Comparison of ENCODE assay signal across 30 mouse cellular contexts in genomic region chr3:48194300-48194699, GRCm38 (mm10).
DNase-seq lines count a peak whose midpoint lies in the region; ATAC-seq and TF ChIP-seq lines count a peak whose summit lies in the region.
"Had no signal": no experiment of that assay in that cellular context is flagged by ENCODE, and none has a peak within 500 bp of the region (broad histone marks: within the 10 kb centered on the region; RNA-seq: fewer than 3 reads in every experiment).

No protein-coding gene starts in this region.

- H3K9ac ChIP-seq in hindbrain, embryonic 12.5 days, result no peak overlapping the region
- no peak overlapping the region for H3K9ac ChIP-seq in midbrain, embryonic 12.5 days (replicated peaks)
- no peak overlapping the region for H3K9ac ChIP-seq in midbrain, embryonic 11.5 days (ENCODE audit: low read length)
- no peak overlapping the region for H3K9ac ChIP-seq in midbrain, postnatal 0 days (replicated peaks; ENCODE audit: low read length, poor library complexity, severe bottlenecking)
- H3K9ac ChIP-seq: embryonic facial prominence, embryonic 12.5 days; embryonic facial prominence, embryonic 15.5 days; heart, embryonic 13.5 days; hindbrain, embryonic 15.5 days had no signal

- H3K27me3 ChIP-seq in hindbrain, embryonic 12.5 days, result no peaks in the 10 kb centered on the region
- no peaks in the 10 kb centered on the region for H3K27me3 ChIP-seq in hindbrain, embryonic 10.5 days (ENCODE audit: insufficient read depth, poor library complexity, severe bottlenecking)
- H3K27me3 ChIP-seq in midbrain, embryonic 12.5 days, result no peaks in the 10 kb centered on the region
- no peaks in the 10 kb centered on the region for H3K27me3 ChIP-seq in midbrain, embryonic 11.5 days (ENCODE audit: control insufficient read depth, insufficient read depth, low read length)
- no peaks in the 10 kb centered on the region for H3K27me3 ChIP-seq in midbrain, postnatal 0 days (ENCODE audit: insufficient read depth, low read length)
- H3K27me3 ChIP-seq: CH12.LX; embryonic facial prominence, embryonic 12.5 days; embryonic facial prominence, embryonic 15.5 days; heart, embryonic 13.5 days; hindbrain, embryonic 15.5 days; Patski had no signal

- 66% methylated on average over 3 of the region's 3 CpGs for WGBS in hindbrain, embryonic 12.5 days
- 76% methylated on average over 3 of the region's 3 CpGs for WGBS in hindbrain, embryonic 10.5 days
- 77% methylated on average over 3 of the region's 3 CpGs for WGBS in midbrain, embryonic 12.5 days
- WGBS in midbrain, embryonic 11.5 days, result 81% methylated on average over 3 of the region's 3 CpGs
- 55% methylated on average over 3 of the region's 3 CpGs for WGBS in midbrain, postnatal 0 days

- peak; percentile 35; the same call in 1 of the 2 replicates for ATAC-seq in hindbrain, embryonic 12.5 days (ENCODE audit: low FRiP score)
- ATAC-seq in midbrain, embryonic 12.5 days (ENCODE audit: low FRiP score, low read depth), result peak; percentile 34; the same call in 1 of the 2 replicates
- no peak for ATAC-seq in midbrain, embryonic 11.5 days (ENCODE audit: low FRiP score)
- 0 out of 2 replicates have a peak, but pooled peaks have one; percentile 20 for ATAC-seq in midbrain, postnatal 0 days (ENCODE audit: low FRiP score)
- no peak for ATAC-seq in monocyte, adult 5-6 weeks (replicated peaks; ENCODE audit: insufficient number of reproducible peaks, low FRiP score, low TSS enrichment, poor library complexity, severe bottlenecking)
- ATAC-seq: forebrain, embryonic 16.5 days; inflammation-experienced regulatory T-cells, adult 6 months; Patski had no signal

- no peak for TF ChIP-seq CTCF in midbrain, postnatal 0 days (IDR thresholded peaks at IDR 0.05)

- H3K4me3 ChIP-seq in hindbrain, embryonic 12.5 days, result no peak overlapping the region
- no peak overlapping the region for H3K4me3 ChIP-seq in hindbrain, embryonic 10.5 days
- H3K4me3 ChIP-seq in midbrain, embryonic 12.5 days, result no peak overlapping the region
- H3K4me3 ChIP-seq in midbrain, embryonic 11.5 days (ENCODE audit: low read depth, low read length), result no peak overlapping the region
- H3K4me3 ChIP-seq in midbrain, postnatal 0 days (ENCODE audit: low read depth, low read length), result no peak overlapping the region
- H3K4me3 ChIP-seq: embryonic facial prominence, embryonic 12.5 days; embryonic facial prominence, embryonic 15.5 days; heart, adult 2 months; heart, embryonic 10.5 days; heart, embryonic 13.5 days; hindbrain, embryonic 15.5 days had no signal

- DNase-seq in hindbrain, embryonic 10.5 days (ENCODE audit: low spot score), result no peak
- DNase-seq in midbrain, embryonic 11.5 days (ENCODE audit: low spot score, missing footprints), result no peak
- peak; percentile 5 for DNase-seq in retina, embryonic 14.5 days (ENCODE audit: low spot score)
- no peak for DNase-seq in retina, postnatal 1 day
- DNase-seq in midbrain, postnatal 0 days (ENCODE audit: low spot score), result peak; percentile 9
- DNase-seq: adrenal gland, postnatal 10 days; adrenal gland, postnatal 36 days; B cell, adult 2 months; cerebellum, adult 11 months; cerebellum, adult 2 months; cerebellum, adult 9-11 months; cerebellum, postnatal 25 days; gastrocnemius, postnatal 10 days; gastrocnemius, postnatal 36 days; heart, adult 2 months; heart, postnatal 14 days; heart, postnatal 4 days had no signal

- no peaks in the 10 kb centered on the region for H3K36me3 ChIP-seq in hindbrain, embryonic 12.5 days
- no peaks in the 10 kb centered on the region for H3K36me3 ChIP-seq in hindbrain, embryonic 10.5 days
- no peaks in the 10 kb centered on the region for H3K36me3 ChIP-seq in midbrain, embryonic 12.5 days
- no peaks in the 10 kb centered on the region for H3K36me3 ChIP-seq in midbrain, embryonic 11.5 days (ENCODE audit: control insufficient read depth, insufficient read depth, low read length)
- no peaks in the 10 kb centered on the region for H3K36me3 ChIP-seq in midbrain, postnatal 0 days (ENCODE audit: insufficient read depth, low read length)
- H3K36me3 ChIP-seq: embryonic facial prominence, embryonic 12.5 days; embryonic facial prominence, embryonic 15.5 days; G1E; heart, embryonic 10.5 days; heart, embryonic 13.5 days; hindbrain, embryonic 15.5 days had no signal

- H3K27ac ChIP-seq in hindbrain, embryonic 12.5 days, result no peak overlapping the region
- no peak overlapping the region for H3K27ac ChIP-seq in hindbrain, embryonic 10.5 days
- H3K27ac ChIP-seq in midbrain, embryonic 12.5 days (replicated peaks), result no peak overlapping the region
- H3K27ac ChIP-seq in midbrain, embryonic 11.5 days (ENCODE audit: low read depth, low read length), result no peak overlapping the region
- no peak overlapping the region for H3K27ac ChIP-seq in midbrain, postnatal 0 days (ENCODE audit: low read depth, low read length)
- H3K27ac ChIP-seq: embryonic facial prominence, embryonic 12.5 days; embryonic facial prominence, embryonic 15.5 days; heart, adult 2 months; heart, embryonic 10.5 days; heart, embryonic 13.5 days; hindbrain, embryonic 15.5 days had no signal

- H3K9me3 ChIP-seq in hindbrain, embryonic 12.5 days (replicated peaks), result no peaks in the 10 kb centered on the region
- no peaks in the 10 kb centered on the region for H3K9me3 ChIP-seq in hindbrain, embryonic 10.5 days
- H3K9me3 ChIP-seq in midbrain, embryonic 12.5 days, result no peaks in the 10 kb centered on the region
- H3K9me3 ChIP-seq in midbrain, embryonic 11.5 days (ENCODE audit: control insufficient read depth, low read length), result no peaks in the 10 kb centered on the region
- H3K9me3 ChIP-seq in midbrain, postnatal 0 days (ENCODE audit: low read length), result no peaks in the 10 kb centered on the region
- H3K9me3 ChIP-seq: embryonic facial prominence, embryonic 12.5 days; embryonic facial prominence, embryonic 15.5 days; heart, embryonic 10.5 days; heart, embryonic 13.5 days; hindbrain, embryonic 15.5 days had no signal

- no peaks in the 10 kb centered on the region for H3K4me1 ChIP-seq in hindbrain, embryonic 12.5 days
- H3K4me1 ChIP-seq in hindbrain, embryonic 10.5 days (replicated peaks), result no peaks in the 10 kb centered on the region
- H3K4me1 ChIP-seq in midbrain, embryonic 12.5 days, result no peaks in the 10 kb centered on the region
- no peaks in the 10 kb centered on the region for H3K4me1 ChIP-seq in midbrain, embryonic 11.5 days (ENCODE audit: control insufficient read depth, insufficient read depth, low read length)
- H3K4me1 ChIP-seq in midbrain, postnatal 0 days (ENCODE audit: insufficient read depth, low read length), result no peaks in the 10 kb centered on the region
- H3K4me1 ChIP-seq: embryonic facial prominence, embryonic 12.5 days; embryonic facial prominence, embryonic 15.5 days; heart, embryonic 10.5 days; heart, embryonic 13.5 days; hindbrain, embryonic 15.5 days had no signal

- no peak overlapping the region for H3K4me2 ChIP-seq in hindbrain, embryonic 12.5 days (replicated peaks)
- no peak overlapping the region for H3K4me2 ChIP-seq in midbrain, embryonic 12.5 days (replicated peaks)
- no peak overlapping the region for H3K4me2 ChIP-seq in midbrain, embryonic 11.5 days
- H3K4me2 ChIP-seq in midbrain, postnatal 0 days (ENCODE audit: low read depth, low read length, poor library complexity, severe bottlenecking), result no peak overlapping the region
- H3K4me2 ChIP-seq: embryonic facial prominence, embryonic 12.5 days; embryonic facial prominence, embryonic 15.5 days; heart, embryonic 13.5 days; hindbrain, embryonic 15.5 days had no signal

Comparison
In these comparisons a context has a peak if more than half of its experiments do, and no peak if none do; other contexts are left out.
1. ATAC-seq: peak in hindbrain, embryonic 12.5 days (single experiment), midbrain, embryonic 12.5 days (single experiment) and midbrain, postnatal 0 days (single experiment); none in midbrain, embryonic 11.5 days (single experiment) and monocyte, adult 5-6 weeks (single experiment).
2. DNase-seq: peak in retina, embryonic 14.5 days (single experiment) and midbrain, postnatal 0 days (single experiment); none in hindbrain, embryonic 10.5 days (single experiment), midbrain, embryonic 11.5 days (single experiment) and retina, postnatal 1 day (single experiment).